Mouse (Mus musculus) neural tube, embryonic 11.5 days (tissue): Measurements from ENCODE around the gene Gm12216. TPM values are rescaled to one million over a fixed set of nuclear protein-coding genes. Genes with fewer than 3 reads are reported as not detected.

Experiments used
- ATAC-seq: fragments of 200-750 bp; cut with Nextera tagmentation; 2 replicates; pipeline ENCODE4 v1.8.0; 2017; ENCODE audit warnings: moderate number of reproducible peaks, mild to moderate bottlenecking, moderate TSS enrichment, moderate library complexity; ENCODE audit not compliant: insufficient read depth, low FRiP score, low TSS enrichment
- DNase-seq: peaks from one replicate; pipeline ENCODE4 v3.0.0-alpha.2; 2015; ENCODE audit warnings: low spot score
- H3K27ac ChIP-seq: fragments of 300-500 bp; sonication (generic); 2 replicates; pipeline ENCODE4 v1.5.1; 2014; ENCODE audit warnings: low read depth, mild to moderate bottlenecking, low read length
- H3K27me3 ChIP-seq: fragments of 300-500 bp; sonication (generic); 2 replicates; pipeline ENCODE4 v1.6.1; 2014; ENCODE audit warnings: mild to moderate bottlenecking, low read length, mixed read lengths; ENCODE audit not compliant: control insufficient read depth, insufficient read depth
- H3K36me3 ChIP-seq: fragments of 300-500 bp; sonication (generic); 2 replicates; pipeline ENCODE4 v1.6.1; 2014; ENCODE audit warnings: mild to moderate bottlenecking, low read length, moderate library complexity, mixed read lengths; ENCODE audit not compliant: control insufficient read depth, insufficient read depth
- H3K4me1 ChIP-seq: fragments of 300-500 bp; sonication (generic); 2 replicates; pipeline ENCODE4 v1.6.1; 2014; ENCODE audit warnings: low read length, mixed read lengths; ENCODE audit not compliant: control insufficient read depth, insufficient read depth
- H3K4me2 ChIP-seq: fragments of 300-500 bp; sonication (generic); 2 replicates; pipeline ENCODE4 v1.6.1; 2014; ENCODE audit warnings: low read depth, mild to moderate bottlenecking, moderate library complexity
- H3K4me3 ChIP-seq: fragments of 300-500 bp; sonication (generic); 2 replicates; pipeline ENCODE4 v1.5.1; 2014; ENCODE audit warnings: low read depth, low read length
- H3K9ac ChIP-seq: fragments of 300-500 bp; sonication (generic); 2 replicates; pipeline ENCODE4 v1.6.1; 2014; ENCODE audit warnings: mild to moderate bottlenecking, low read length
- H3K9me3 ChIP-seq: fragments of 300-500 bp; sonication (generic); 2 replicates; pipeline ENCODE4 v1.6.1; 2016; ENCODE audit warnings: low read length; ENCODE audit not compliant: control insufficient read depth
- WGBS: fragments of 180-500 bp; shearing (Covaris S2); extraction: QIAGEN DNeasy Blood & Tissue Kit; methylation state at CpG from one replicate; pipeline ENCODE4 v1.1.7; 2014; 5-methylcytosine and 5-hydroxymethylcytosine counted together
- microRNA-seq: library from miRNA; unstranded; fragments of <30 nt; microRNA quantifications from one replicate; pipeline ENCODE4, GENCODE M21; 2016
- polyA plus RNA-seq: library from polyadenylated mRNA; unstranded; fragments of >200 nt; fragmentation: Nextera tagmentation; extraction: Ambion mirVana; gene quantifications from 2 replicates; pipeline ENCODE4 v1.2.1, GENCODE M21; 2014

Gm12216 gene
- polyA plus RNA-seq, 1 experiment from 2014 or later, result not detected

DNA sequence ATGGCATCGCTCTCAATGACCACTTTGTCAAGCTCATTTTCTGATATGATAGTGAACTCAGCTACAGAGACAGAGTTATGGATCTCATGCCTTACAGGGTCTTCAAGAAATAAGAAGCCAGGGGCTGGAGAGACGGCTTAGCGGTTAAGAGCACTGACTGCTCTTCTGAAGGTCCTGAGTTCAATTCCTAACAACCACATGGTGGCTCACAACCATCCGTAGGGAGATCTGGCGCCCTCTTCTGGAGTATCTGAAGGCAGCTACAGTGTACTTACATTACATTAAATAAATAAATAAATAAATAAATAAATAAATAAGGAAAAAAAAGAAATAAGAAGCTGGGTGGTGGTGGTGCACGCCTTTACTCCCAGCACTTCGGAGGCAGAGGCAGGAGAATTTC is 125.2 kb downstream of the Gm12216 start:
- H3K9ac ChIP-seq, result no peak overlapping the region
- ATAC-seq (no peak), DNase-seq (no peak)
- H3K4me1 ChIP-seq, result no peaks in the 10 kb centered on the region
- no peaks in the 10 kb centered on the region for H3K9me3 ChIP-seq
- H3K27me3 ChIP-seq, result no peaks in the 10 kb centered on the region
- H3K27ac ChIP-seq, result no peak overlapping the region
- WGBS, result 88% methylated on average over 7 of the region's 7 CpGs
- H3K4me2 ChIP-seq, result no peak overlapping the region
- H3K4me3 ChIP-seq, result no peak overlapping the region
- no peaks in the 10 kb centered on the region for H3K36me3 ChIP-seq

Small RNAs within 50 kb of the gene (microRNA-seq; reads per million reads assigned to microRNA genes)
- gene Mir7671, result not detected

Other genes with a start within 250 kb of the Gm12216 start
- gene Il4, start 240.6 kb downstream of the Gm12216 start, polyA plus RNA-seq, result 2.5 and 4.0 TPM in 2 replicates
- not detected in 2 replicates for gene Il13, start 224.6 kb downstream of the Gm12216 start, polyA plus RNA-seq
- gene Rad50, start 151.9 kb downstream of the Gm12216 start, polyA plus RNA-seq, result 17.3 and 18.5 TPM in 2 replicates
- gene Il5, start 138.5 kb downstream of the Gm12216 start, polyA plus RNA-seq, result not detected in 2 replicates
- 4.0 and 4.3 TPM in 2 replicates for gene Irf1, start 89.2 kb downstream of the Gm12216 start, polyA plus RNA-seq
- gene Gm17334, start 86.1 kb downstream of the Gm12216 start, polyA plus RNA-seq, result not detected in 2 replicates
- gene Slc22a5, start 32.4 kb upstream of the Gm12216 start, polyA plus RNA-seq, result 7.8 and 8.7 TPM in 2 replicates
- 1.6 and 2.9 TPM in 2 replicates for gene Slc22a21, start 121.1 kb upstream of the Gm12216 start, polyA plus RNA-seq
- gene Slc22a4, start 168.8 kb upstream of the Gm12216 start, polyA plus RNA-seq, result 0.72 and 1.2 TPM in 2 replicates
- 59.7 and 65.1 TPM in 2 replicates for gene Pdlim4, start 209.8 kb upstream of the Gm12216 start, polyA plus RNA-seq
- 18.4 TPM in 2 replicates for gene P4ha2, start 240.8 kb upstream of the Gm12216 start, polyA plus RNA-seq